Mouse (Mus musculus): ENCODE measurements around the gene Stag2.

DNA sequence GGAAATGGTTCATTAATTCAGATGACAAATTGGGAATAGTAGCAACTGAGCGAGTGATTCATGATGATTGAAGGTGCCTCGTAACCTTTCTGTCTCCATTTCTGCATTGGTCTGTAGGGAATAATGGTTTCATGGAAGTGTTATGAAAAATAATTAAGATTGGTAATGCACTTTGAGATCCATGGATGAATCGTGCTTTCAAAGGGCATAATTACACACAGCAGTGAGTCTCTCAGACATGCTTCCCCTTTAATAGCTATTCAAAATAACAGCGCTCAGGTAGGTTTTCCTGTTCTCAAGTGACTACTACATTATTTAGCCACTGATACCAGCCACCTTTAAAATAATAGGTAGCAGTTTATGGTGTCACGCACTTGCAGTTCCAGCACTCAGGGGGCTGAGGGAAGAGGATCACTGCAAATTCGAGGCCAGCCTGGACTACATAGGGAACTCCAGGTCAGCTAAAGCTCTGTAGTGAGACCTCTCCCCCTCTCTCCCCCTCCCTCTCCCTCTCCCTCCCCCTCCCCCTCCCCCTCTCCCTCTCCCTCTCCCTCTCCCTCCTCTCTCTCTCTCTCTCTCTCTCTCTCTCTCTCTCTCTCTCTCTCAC lies 29.6 kb upstream of the Stag2 start:
- TF ChIP-seq CTCF (IDR thresholded peaks at IDR 0.05; ENCODE audit: low read depth, low read length), result no peak
- no peak for TF ChIP-seq POLR2A (IDR thresholded peaks at IDR 0.05; ENCODE audit: borderline replicate concordance, low read depth, low read length)
